Mouse (Mus musculus) embryo, embryonic 11.5 days (tissue): ENCODE measurements around the gene Tnfsf13b.

Experiments
- DNase-seq: peaks from one replicate; pipeline ENCODE4 v3.0.0-alpha.2; 2012; ENCODE audit warnings: low read depth, low spot score

The Tnfsf13b gene

GRCm38 (mm10) chr8:10006156-10006985 is at the start of gene Tnfsf13b:
Gene Tnfsf13b, plus strand, starts transcription at chr8:10006467.
- no peak for DNase-seq

GRCm38 (mm10) chr8:9958338-9958737 is 47.9 kb upstream of the Tnfsf13b start:
- no peak for DNase-seq

DNA sequence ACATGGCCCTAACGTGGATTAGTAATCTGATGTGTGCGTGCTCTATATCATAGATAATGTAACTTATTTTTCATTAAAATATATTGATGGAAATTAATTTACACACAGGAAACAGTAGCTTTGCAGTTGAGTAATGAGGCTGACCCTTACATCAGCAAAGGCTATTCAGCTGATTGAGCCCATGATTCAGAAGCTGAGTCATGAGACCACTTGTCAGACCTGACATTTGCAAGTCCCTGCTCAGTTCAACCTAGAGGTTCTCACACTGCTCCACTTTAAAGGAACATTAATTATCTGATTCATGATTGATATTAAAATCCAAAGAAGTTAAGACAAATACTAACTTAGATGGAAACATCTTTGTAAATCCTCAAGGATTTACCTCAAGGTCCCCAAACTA is 46.3 kb upstream of the Tnfsf13b start:
- no peak for DNase-seq

DNA sequence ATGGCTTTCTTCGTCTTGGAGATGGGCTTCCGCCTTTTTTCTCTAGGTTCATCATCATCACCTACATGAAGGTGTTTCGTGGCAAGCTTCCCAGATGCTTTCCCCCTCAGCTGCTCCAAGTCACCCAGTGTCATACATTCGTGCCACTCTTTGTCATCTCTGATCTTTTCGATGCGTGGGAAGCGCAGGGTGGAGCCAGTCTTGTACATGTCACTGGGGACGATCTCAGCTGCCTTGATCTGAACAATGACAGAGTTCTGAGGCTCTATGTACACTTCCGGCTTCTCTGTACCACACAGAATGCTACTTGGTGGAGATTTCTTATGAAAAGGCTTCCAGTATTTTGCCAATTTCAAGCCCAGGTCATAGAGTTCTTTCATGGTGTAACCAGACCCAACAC is 34.4 kb upstream of the Tnfsf13b start:
- no peak for DNase-seq

DNA sequence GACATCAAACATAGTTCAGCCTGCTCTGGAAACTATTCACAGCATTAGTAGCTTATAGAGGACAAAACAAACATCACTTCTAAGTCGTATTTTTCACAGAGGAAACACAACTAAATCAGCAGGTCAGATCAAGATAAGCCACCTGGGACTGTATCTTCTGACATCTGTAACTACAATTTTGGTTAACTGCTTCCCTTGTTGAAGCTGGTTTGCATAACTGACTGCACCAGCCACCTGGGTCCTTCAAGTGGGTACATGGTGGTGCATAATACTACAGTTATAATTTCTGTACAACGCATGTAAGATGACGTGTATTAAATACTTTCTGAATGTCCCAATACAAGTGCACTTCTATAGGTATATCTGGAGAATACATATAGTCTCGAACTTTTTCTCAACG is 31.0 kb upstream of the Tnfsf13b start:
- no peak for DNase-seq

GRCm38 (mm10) chr8:9975898-9976611 is 30.2 kb upstream of the Tnfsf13b start:
- peak; percentile 96 for DNase-seq

DNA sequence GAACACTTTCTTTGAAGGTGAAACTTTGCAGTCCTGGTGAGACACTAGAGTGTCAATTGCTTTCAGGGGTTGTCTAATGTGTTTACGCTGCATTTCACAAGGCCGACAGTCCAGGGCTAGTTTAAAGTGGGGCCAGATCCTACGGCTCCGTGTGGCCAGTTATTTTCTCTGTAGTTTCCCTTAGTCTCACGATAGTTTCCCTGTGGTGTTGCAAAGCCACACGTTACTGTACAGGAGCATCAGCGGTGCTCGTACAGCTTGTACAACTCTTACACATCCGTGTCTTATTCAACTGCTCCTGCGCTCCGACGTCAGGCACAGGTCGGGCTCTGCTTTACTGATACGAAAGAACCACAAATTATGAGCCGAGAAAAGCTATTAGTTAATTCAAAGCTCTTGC is 29.3 kb upstream of the Tnfsf13b start:
- DNase-seq = no peak

DNA sequence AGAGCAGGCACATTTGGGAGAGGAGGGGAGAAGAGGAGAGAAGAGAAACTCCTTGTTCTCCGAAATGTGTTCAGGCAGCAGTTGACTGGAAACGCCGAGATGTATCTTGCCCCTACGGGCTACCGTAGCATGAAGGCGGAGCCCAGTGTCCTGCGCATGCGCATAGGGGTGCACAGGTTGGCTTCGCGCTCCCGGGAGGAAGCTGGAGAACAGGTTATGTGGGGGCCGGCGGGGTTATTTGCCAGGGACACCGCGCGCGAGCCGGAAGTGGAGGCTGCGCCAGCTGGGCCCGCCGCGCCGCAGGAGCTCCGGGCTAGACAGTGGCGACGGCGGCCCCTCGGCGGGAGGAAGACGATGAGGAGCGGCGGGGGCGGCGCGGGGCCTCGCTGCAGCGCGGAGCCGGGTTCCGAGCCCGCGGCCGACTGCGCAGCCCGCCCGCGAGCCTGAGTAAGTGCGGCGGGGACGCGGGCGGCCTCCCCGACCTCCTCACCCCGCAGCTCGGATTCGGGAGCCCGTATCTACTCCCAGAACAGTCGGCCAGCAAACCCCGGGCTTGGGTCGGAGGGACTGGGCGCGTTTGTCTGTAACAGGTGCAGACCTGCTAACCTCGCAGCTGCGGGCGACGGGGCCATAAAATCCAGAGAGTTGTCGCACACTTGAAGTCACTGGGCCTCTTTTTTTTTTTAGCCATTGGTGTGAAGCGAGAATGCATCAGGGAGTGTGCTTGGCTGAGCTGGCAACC is 28.5 kb upstream of the Tnfsf13b start, which contains the start of the genes Lig4 and Abhd13:
Lig4 (minus strand) TSS at position 114 of the 742 bp plus-strand sequence.
Abhd13 (plus strand) TSS at position 135 of the 742 bp plus-strand sequence.
- DNase-seq = peak; percentile 96

GRCm38 (mm10) chr8:9978475-9979230 is 27.6 kb upstream of the Tnfsf13b start:
- DNase-seq = no peak

GRCm38 (mm10) chr8:9979746-9980145 is 26.5 kb upstream of the Tnfsf13b start:
- no peak for DNase-seq

DNA sequence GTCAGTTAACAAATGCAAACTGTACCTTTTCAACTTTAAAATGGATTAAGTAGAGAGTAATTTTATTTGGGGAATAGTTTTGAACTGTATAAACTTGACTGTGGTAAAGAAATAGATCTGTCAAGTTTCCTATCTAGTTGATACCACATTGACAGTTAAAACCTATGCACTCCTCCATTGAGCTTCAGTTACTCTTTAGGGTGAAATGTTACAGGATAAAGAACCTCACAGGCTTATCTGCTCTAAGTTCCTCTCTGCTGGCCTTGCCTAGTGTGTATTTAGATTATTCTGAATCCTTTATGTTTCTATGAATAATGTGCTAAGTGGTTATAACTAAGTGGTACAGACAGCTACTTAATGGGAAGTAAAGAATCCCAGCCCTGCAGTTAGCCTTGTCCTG is 26.1 kb upstream of the Tnfsf13b start:
- DNase-seq = no peak

DNA sequence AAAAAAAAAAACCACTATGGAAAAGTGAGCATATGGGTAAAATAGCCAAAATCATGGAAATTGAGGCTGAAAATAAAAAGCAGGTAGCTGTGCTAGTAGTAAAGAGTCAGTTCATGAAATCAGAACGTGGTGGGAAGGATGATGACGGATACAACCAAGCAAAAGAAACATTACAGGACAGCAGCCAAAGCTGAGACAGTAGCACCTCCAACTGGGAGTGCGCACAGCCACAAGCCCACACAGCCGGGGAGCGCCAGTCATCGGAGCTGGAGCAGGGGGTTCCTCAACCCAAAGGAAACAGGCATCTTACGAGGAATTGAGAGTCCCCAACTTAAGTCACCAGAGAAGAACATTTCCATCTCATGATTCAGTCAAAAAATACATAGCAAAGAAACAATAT is 2.2 kb upstream of the Tnfsf13b start:
- DNase-seq = no peak

DNA sequence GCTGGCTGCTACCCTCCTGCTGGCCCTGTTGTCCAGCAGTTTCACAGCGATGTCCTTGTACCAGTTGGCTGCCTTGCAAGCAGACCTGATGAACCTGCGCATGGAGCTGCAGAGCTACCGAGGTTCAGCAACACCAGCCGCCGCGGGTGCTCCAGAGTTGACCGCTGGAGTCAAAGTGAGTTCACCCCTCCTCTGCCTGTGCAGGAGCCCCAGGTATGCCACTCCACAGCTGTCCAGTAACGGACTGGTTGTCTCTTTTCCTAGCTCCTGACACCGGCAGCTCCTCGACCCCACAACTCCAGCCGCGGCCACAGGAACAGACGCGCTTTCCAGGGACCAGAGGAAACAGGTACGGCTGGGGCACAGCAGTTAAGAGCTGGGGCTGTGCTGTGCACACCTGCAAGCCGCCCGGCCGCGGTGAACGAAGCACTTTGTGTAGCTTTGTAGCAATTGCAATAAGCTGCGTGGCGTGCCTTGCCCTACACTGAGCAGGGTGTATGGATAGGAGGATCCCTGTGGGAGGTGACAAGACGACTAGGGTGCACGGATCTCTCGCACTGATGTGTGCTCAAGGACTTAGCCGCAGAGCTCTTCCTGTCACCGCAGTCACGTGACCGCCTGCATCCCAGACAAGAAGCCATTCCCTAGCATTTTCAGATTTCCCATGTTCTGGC is 856 bp downstream of the Tnfsf13b start:
- DNase-seq = peak; percentile 24

- no peak for DNase-seq
Observed at GRCm38 (mm10) chr8:10007660-10008028, 1.4 kb downstream of the Tnfsf13b start.

- no peak for DNase-seq
Observed at GRCm38 (mm10) chr8:10016252-10016651, 10.0 kb downstream of the Tnfsf13b start.

DNA sequence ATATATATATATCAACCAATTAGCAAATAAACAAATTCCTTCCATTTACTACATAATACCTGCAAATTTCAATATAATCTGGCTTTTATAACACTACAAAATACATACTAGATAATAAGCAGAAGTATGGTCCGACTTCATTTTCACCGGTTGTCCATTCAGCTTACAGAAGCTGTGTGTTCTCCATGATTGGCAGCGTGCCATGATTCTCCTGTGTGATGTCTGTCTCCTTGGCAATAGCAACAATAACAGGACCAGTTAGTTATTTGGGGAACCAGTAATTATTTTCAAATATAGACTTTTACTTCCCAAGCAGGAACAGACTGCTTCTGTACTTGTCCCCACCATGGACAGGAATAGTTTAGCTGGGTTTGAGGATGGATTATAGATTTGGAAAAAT is 11.0 kb downstream of the Tnfsf13b start:
- DNase-seq = no peak

GRCm38 (mm10) chr8:10030320-10031060 is 24.2 kb downstream of the Tnfsf13b start:
- DNase-seq = no peak

GRCm38 (mm10) chr8:10031177-10031576 is 24.9 kb downstream of the Tnfsf13b start:
- DNase-seq = no peak

DNA sequence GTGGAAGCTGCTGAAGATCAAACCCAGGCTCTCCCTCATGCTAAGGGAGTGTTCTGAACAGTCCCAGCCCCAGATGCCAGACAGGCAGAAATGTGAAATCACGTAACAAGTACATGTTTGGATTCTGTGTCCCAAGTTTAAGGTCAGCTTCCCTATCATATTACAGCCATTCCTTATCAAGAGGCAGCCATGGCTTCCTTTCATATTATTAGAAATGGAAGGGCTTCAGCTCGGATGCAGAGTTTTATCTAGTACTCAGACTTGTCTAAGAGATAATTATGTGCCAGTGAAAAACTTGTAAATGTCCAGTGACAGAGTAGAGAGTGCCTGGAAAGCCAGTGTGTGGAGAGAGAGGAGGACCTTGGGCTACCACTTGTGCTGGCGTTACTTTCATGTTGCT is 34.6 kb downstream of the Tnfsf13b start:
- DNase-seq = no peak

- peak; percentile 14 for DNase-seq
Observed at GRCm38 (mm10) chr8:10043842-10044510, 37.7 kb downstream of the Tnfsf13b start.
